ENCODE assay signal across 13 mouse cellular contexts in the genomic region with DNA sequence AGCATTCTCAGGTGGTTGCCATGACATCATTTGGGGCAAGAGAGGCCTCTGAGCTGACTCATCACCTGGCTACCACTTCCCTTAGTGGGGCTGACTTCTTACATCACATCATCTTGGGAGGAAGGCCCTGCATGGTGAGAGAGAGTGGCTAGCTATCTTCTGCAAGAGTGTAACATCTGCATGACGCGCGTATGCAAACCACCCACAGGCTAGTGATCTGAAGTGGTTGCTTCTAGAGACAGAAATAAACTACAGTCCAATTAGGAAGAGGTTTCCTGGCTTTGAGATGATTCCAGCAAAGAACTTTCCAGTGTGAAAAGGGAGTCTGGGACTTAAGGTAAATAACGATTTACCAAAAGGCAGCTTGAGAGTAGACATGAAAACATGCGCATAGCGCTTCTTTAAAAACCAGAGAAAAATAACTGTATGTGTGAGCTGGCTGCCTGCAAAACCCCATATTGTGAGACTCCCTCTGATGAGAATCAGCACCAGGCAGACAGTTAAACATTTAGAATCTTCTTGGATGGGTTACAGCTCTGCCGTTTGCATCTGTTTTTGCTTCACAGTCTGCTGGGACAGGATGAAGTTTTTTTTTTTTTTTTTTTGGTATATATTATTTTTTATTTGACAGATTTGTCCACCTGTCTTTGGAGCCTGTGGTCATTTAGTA.
DNase-seq lines count a peak whose midpoint lies in the region; ATAC-seq and TF ChIP-seq lines count a peak whose summit lies in the region.
"Had no signal": no experiment of that assay in that cellular context is flagged by ENCODE, and none has a peak within 500 bp of the region (broad histone marks: within the 10 kb centered on the region; RNA-seq: fewer than 3 reads in every experiment).

No protein-coding gene starts in this region.

- ATAC-seq in forebrain, embryonic 14.5 days, result no peak
- ATAC-seq in forebrain, embryonic 12.5 days (ENCODE audit: low FRiP score), result no peak
- no peak for ATAC-seq in midbrain, embryonic 11.5 days (ENCODE audit: low FRiP score)
- no peak for ATAC-seq in midbrain, postnatal 0 days (ENCODE audit: low FRiP score)
- no peak for ATAC-seq in stomach, embryonic 16.5 days (ENCODE audit: insufficient read depth, low FRiP score)
- ATAC-seq in activated CD4-positive, CD25-positive, alpha-beta regulatory T cell, adult 4 months, result no peak
- ATAC-seq: hindbrain, postnatal 0 days had no signal

- H3K4me2 ChIP-seq in forebrain, embryonic 14.5 days (ENCODE audit: low read length), result no peak overlapping the region
- H3K4me2 ChIP-seq in forebrain, embryonic 12.5 days, result no peak overlapping the region
- no peak overlapping the region for H3K4me2 ChIP-seq in midbrain, embryonic 11.5 days
- no peak overlapping the region for H3K4me2 ChIP-seq in midbrain, postnatal 0 days (ENCODE audit: low read depth, low read length, poor library complexity, severe bottlenecking)
- H3K4me2 ChIP-seq in stomach, embryonic 16.5 days (ENCODE audit: low read depth, low read length), result no peak overlapping the region
- H3K4me2 ChIP-seq: heart, embryonic 15.5 days; liver, embryonic 11.5 days had no signal

- WGBS in forebrain, embryonic 14.5 days, result 87% methylated on average over 7 of the region's 7 CpGs
- WGBS in forebrain, embryonic 12.5 days, result 90% methylated on average over 7 of the region's 7 CpGs
- WGBS in midbrain, embryonic 11.5 days, result 94% methylated on average over 7 of the region's 7 CpGs
- 87% methylated on average over 7 of the region's 7 CpGs for WGBS in midbrain, postnatal 0 days
- 67% methylated on average over 7 of the region's 7 CpGs for WGBS in stomach, embryonic 16.5 days

- H3K36me3 ChIP-seq in forebrain, embryonic 14.5 days (ENCODE audit: control insufficient read depth, insufficient read depth, low read length), result no peaks in the 10 kb centered on the region
- no peaks in the 10 kb centered on the region for H3K36me3 ChIP-seq in forebrain, embryonic 12.5 days (replicated peaks)
- no peaks in the 10 kb centered on the region for H3K36me3 ChIP-seq in midbrain, embryonic 11.5 days (ENCODE audit: control insufficient read depth, insufficient read depth, low read length)
- no peaks in the 10 kb centered on the region for H3K36me3 ChIP-seq in midbrain, postnatal 0 days (ENCODE audit: insufficient read depth, low read length)
- no peaks in the 10 kb centered on the region for H3K36me3 ChIP-seq in stomach, embryonic 16.5 days (ENCODE audit: control insufficient read depth, insufficient read depth, low read length)
- H3K36me3 ChIP-seq: heart, embryonic 15.5 days had no signal

- peak; percentile 55 for DNase-seq in forebrain, embryonic 14.5 days (ENCODE audit: low spot score)
- peak; percentile 23 for DNase-seq in midbrain, embryonic 11.5 days (ENCODE audit: low spot score, missing footprints)
- no peak for DNase-seq in midbrain, postnatal 0 days (ENCODE audit: low spot score)
- DNase-seq in layer of hippocampus, adult 8-10 months (ENCODE audit: low spot score in 2 of 2), result peak; percentile 33 to 40
- no peak for DNase-seq in adrenal gland, postnatal 25 days
- DNase-seq: kidney, postnatal 4 days; lung, postnatal 36 days had no signal

- no peak overlapping the region for H3K9ac ChIP-seq in forebrain, embryonic 14.5 days (ENCODE audit: low read length)
- H3K9ac ChIP-seq in forebrain, embryonic 12.5 days, result no peak overlapping the region
- H3K9ac ChIP-seq in midbrain, embryonic 11.5 days (ENCODE audit: low read length), result no peak overlapping the region
- no peak overlapping the region for H3K9ac ChIP-seq in midbrain, postnatal 0 days (replicated peaks; ENCODE audit: low read length, poor library complexity, severe bottlenecking)
- no peak overlapping the region for H3K9ac ChIP-seq in stomach, embryonic 16.5 days (ENCODE audit: low read length)
- H3K9ac ChIP-seq: heart, embryonic 15.5 days had no signal

- H3K27ac ChIP-seq in forebrain, embryonic 14.5 days (ENCODE audit: low read depth, low read length), result no peak overlapping the region
- H3K27ac ChIP-seq in forebrain, embryonic 12.5 days, result no peak overlapping the region
- no peak overlapping the region for H3K27ac ChIP-seq in midbrain, embryonic 11.5 days (ENCODE audit: low read depth, low read length)
- no peak overlapping the region for H3K27ac ChIP-seq in midbrain, postnatal 0 days (ENCODE audit: low read depth, low read length)
- H3K27ac ChIP-seq in stomach, embryonic 16.5 days (ENCODE audit: low read length), result peak overlapping the region; percentile 65
- H3K27ac ChIP-seq: heart, embryonic 15.5 days; hindbrain, postnatal 0 days had no signal

- H3K4me1 ChIP-seq in forebrain, embryonic 14.5 days (ENCODE audit: control insufficient read depth, insufficient read depth, low read length), result peaks cover 4% of the 10 kb centered on the region
- H3K4me1 ChIP-seq in forebrain, embryonic 12.5 days, result peaks cover 11% of the 10 kb centered on the region
- H3K4me1 ChIP-seq in midbrain, embryonic 11.5 days (ENCODE audit: control insufficient read depth, insufficient read depth, low read length), result peaks cover 6% of the 10 kb centered on the region
- no peaks in the 10 kb centered on the region for H3K4me1 ChIP-seq in midbrain, postnatal 0 days (ENCODE audit: insufficient read depth, low read length)
- peaks cover 16% of the 10 kb centered on the region for H3K4me1 ChIP-seq in stomach, embryonic 16.5 days (ENCODE audit: control insufficient read depth, insufficient read depth, low read length)

- no peak overlapping the region for H3K4me3 ChIP-seq in forebrain, embryonic 14.5 days (ENCODE audit: low read depth, low read length)
- no peak overlapping the region for H3K4me3 ChIP-seq in forebrain, embryonic 12.5 days (replicated peaks)
- H3K4me3 ChIP-seq in midbrain, embryonic 11.5 days (ENCODE audit: low read depth, low read length), result no peak overlapping the region
- no peak overlapping the region for H3K4me3 ChIP-seq in midbrain, postnatal 0 days (ENCODE audit: low read depth, low read length)
- no peak overlapping the region for H3K4me3 ChIP-seq in stomach, embryonic 16.5 days (replicated peaks; ENCODE audit: low read length)
- H3K4me3 ChIP-seq: heart, embryonic 15.5 days had no signal

- TF ChIP-seq CTCF in midbrain, postnatal 0 days (IDR thresholded peaks at IDR 0.05), result no peak

- H3K27me3 ChIP-seq in forebrain, embryonic 14.5 days (replicated peaks; ENCODE audit: control insufficient read depth, insufficient read depth, low read length), result no peaks in the 10 kb centered on the region
- no peaks in the 10 kb centered on the region for H3K27me3 ChIP-seq in forebrain, embryonic 12.5 days
- no peaks in the 10 kb centered on the region for H3K27me3 ChIP-seq in midbrain, embryonic 11.5 days (ENCODE audit: control insufficient read depth, insufficient read depth, low read length)
- no peaks in the 10 kb centered on the region; the same call in 1 of the 2 replicates for H3K27me3 ChIP-seq in midbrain, postnatal 0 days (ENCODE audit: insufficient read depth, low read length)
- H3K27me3 ChIP-seq in stomach, embryonic 16.5 days (ENCODE audit: control insufficient read depth, insufficient read depth, low read length), result no peaks in the 10 kb centered on the region
- H3K27me3 ChIP-seq: heart, embryonic 15.5 days had no signal

- H3K9me3 ChIP-seq in forebrain, embryonic 14.5 days (replicated peaks; ENCODE audit: control insufficient read depth, low read length), result no peaks in the 10 kb centered on the region
- H3K9me3 ChIP-seq in forebrain, embryonic 12.5 days, result peaks cover 5% of the 10 kb centered on the region; the same call in 1 of the 2 replicates
- H3K9me3 ChIP-seq in midbrain, embryonic 11.5 days (ENCODE audit: control insufficient read depth, low read length), result no peaks in the 10 kb centered on the region
- H3K9me3 ChIP-seq in midbrain, postnatal 0 days (ENCODE audit: low read length), result no peaks in the 10 kb centered on the region
- no peaks in the 10 kb centered on the region for H3K9me3 ChIP-seq in stomach, embryonic 16.5 days (replicated peaks; ENCODE audit: control insufficient read depth, low read length)
- H3K9me3 ChIP-seq: heart, embryonic 15.5 days had no signal

Comparison
In these comparisons a context has a peak if more than half of its experiments do, and no peak if none do; other contexts are left out.
1. DNase-seq: peak in forebrain, embryonic 14.5 days (single experiment), midbrain, embryonic 11.5 days (single experiment) and layer of hippocampus, adult 8-10 months (2 of 2); none in midbrain, postnatal 0 days (single experiment) and adrenal gland, postnatal 25 days (single experiment).